Mouse (Mus musculus) testis, adult 2 months (tissue): ENCODE results near the gene Kmt2d.

Source experiments
- CTCF ChIP-seq: fragments of 200-500 bp; IDR thresholded peaks from 2 replicates; pipeline ENCODE4 v1.5.1; 2012; ENCODE audit warnings: low read depth, mild to moderate bottlenecking, inconsistent platforms, low read length, moderate library complexity; ENCODE audit not compliant: control insufficient read depth, insufficient read depth, insufficient replicate concordance
- POLR2A ChIP-seq: fragments of 200-500 bp; IDR thresholded peaks from 2 replicates; pipeline ENCODE4 v1.6.1; 2012; ENCODE audit warnings: low read depth, mild to moderate bottlenecking, inconsistent platforms, low read length, moderate library complexity; ENCODE audit not compliant: control insufficient read depth

DNA sequence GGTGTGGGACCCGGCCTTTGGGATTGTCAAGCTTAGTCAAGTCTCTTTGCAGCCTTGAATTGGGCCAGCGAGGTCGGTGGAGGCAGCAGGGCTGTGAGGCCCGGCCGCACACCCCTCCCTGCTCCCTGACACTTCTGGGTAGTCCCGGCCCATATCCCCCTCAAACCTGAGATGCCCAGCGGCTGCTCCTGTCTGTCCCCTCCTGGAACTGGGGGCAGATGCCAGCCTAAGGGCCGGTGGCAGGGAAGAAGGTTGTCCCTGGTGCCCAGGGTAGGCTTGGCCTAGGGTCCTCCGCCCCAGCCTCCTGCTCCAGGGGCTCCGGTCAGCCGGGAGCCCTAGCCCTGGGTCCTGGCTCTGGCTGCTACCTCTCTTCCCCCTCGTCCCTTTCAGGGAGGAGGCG lies 36.9 kb downstream of the Kmt2d start:
- no peak for TF ChIP-seq CTCF
- TF ChIP-seq POLR2A: no peak
